Mouse (Mus musculus) hindlimb bud, embryonic 11.5 days (tissue): ENCODE measurements around the gene Gm3376.
"Not testable (repeated sequence)": the region's sequence is repeated elsewhere in the genome, so short reads cannot be mapped to it uniquely, and the experiment has no call there.

Source experiments
- DNase-seq: peaks from one replicate; pipeline ENCODE4 v3.0.0-alpha.2; 2012; ENCODE audit warnings: low read depth, low spot score; ENCODE audit errors: extremely low spot score

The Gm3376 gene

GRCm38 (mm10) chrY:3771373-3771772 is at the start of gene Gm3376:
TSS of gene Gm3376 (plus strand) at chrY:3771673.
- not testable (repeated sequence) for DNase-seq
